Mouse (Mus musculus) limb, embryonic 12.5 days (tissue): ENCODE measurements at regions not wholly inside any gene's neighbourhood (a gene's known extent, or its start where the extent isn't known, plus 50 kb on each side); places are given as distances from the start of the nearest gene placed in this dataset.

Experiments used
- ATAC-seq: fragments of 200-750 bp; cut with Nextera tagmentation; 2 replicates; pipeline ENCODE4 v1.8.0; 2017; ENCODE audit warnings: low read depth, moderate TSS enrichment; ENCODE audit not compliant: insufficient number of reproducible peaks, insufficient read depth, low FRiP score, low TSS enrichment
- H3K27ac ChIP-seq: fragments of 300-500 bp; sonication (generic); 2 replicates; pipeline ENCODE4 v1.5.1; 2016; ENCODE audit warnings: mild to moderate bottlenecking, moderate library complexity
- H3K27me3 ChIP-seq: fragments of 300-500 bp; sonication (generic); 2 replicates; pipeline ENCODE4 v1.6.1; 2016; ENCODE audit warnings: mild to moderate bottlenecking, moderate library complexity
- H3K36me3 ChIP-seq: fragments of 300-500 bp; sonication (generic); 2 replicates; pipeline ENCODE4 v1.6.1; 2016; ENCODE audit warnings: mild to moderate bottlenecking, moderate library complexity
- H3K4me1 ChIP-seq: fragments of 300-500 bp; sonication (generic); replicated peaks from 2 replicates; pipeline ENCODE4 v1.6.1; 2016
- H3K4me2 ChIP-seq: fragments of 300-500 bp; sonication (generic); 2 replicates; pipeline ENCODE4 v1.6.1; 2016; ENCODE audit warnings: mild to moderate bottlenecking, moderate library complexity
- H3K4me3 ChIP-seq: fragments of 300-500 bp; sonication (generic); replicated peaks from 2 replicates; pipeline ENCODE4 v1.5.1; 2016; ENCODE audit warnings: mild to moderate bottlenecking
- H3K9ac ChIP-seq: fragments of 300-500 bp; sonication (generic); replicated peaks from 2 replicates; pipeline ENCODE4 v1.6.1; 2016; ENCODE audit warnings: mild to moderate bottlenecking, moderate library complexity
- H3K9me3 ChIP-seq: fragments of 300-500 bp; sonication (generic); 2 replicates; pipeline ENCODE4 v1.6.1; 2016; ENCODE audit warnings: mild to moderate bottlenecking, moderate library complexity
- WGBS: fragments of 180-500 bp; shearing (Covaris S2); methylation state at CpG from one replicate; pipeline ENCODE4 v1.1.7; 2016; 5-methylcytosine and 5-hydroxymethylcytosine counted together

DNA sequence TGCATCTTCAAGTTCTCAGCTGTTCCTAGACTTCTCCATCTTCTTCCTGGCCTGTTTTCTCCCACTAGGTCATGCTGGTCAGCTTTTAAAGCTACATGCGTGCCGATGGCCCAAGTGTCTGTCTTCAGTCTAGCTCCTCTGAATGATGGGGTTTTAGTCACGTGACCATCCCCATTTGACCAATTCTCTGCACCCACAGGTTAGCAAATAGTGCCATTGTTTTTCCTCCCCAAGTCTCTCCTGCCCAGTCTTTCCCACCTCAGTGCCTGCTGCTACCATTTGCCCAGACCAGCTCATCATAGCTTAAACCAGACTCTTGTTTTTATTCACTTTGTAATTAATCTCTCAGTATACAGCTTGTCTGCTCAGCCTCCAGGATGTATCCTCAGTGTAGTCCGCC is 62.3 kb downstream of the Zfp706 start:
- no peaks in the 10 kb centered on the region for H3K27me3 ChIP-seq
- WGBS: 89% methylated on average over 4 of the region's 4 CpGs
- H3K36me3 ChIP-seq: no peaks in the 10 kb centered on the region
- ATAC-seq: no peak
- H3K4me3 ChIP-seq: no peak overlapping the region
- no peak overlapping the region for H3K27ac ChIP-seq
- H3K9me3 ChIP-seq: no peaks in the 10 kb centered on the region
- H3K4me2 ChIP-seq: no peak overlapping the region
- H3K4me1 ChIP-seq: peaks cover 12% of the 10 kb centered on the region
- no peak overlapping the region for H3K9ac ChIP-seq

DNA sequence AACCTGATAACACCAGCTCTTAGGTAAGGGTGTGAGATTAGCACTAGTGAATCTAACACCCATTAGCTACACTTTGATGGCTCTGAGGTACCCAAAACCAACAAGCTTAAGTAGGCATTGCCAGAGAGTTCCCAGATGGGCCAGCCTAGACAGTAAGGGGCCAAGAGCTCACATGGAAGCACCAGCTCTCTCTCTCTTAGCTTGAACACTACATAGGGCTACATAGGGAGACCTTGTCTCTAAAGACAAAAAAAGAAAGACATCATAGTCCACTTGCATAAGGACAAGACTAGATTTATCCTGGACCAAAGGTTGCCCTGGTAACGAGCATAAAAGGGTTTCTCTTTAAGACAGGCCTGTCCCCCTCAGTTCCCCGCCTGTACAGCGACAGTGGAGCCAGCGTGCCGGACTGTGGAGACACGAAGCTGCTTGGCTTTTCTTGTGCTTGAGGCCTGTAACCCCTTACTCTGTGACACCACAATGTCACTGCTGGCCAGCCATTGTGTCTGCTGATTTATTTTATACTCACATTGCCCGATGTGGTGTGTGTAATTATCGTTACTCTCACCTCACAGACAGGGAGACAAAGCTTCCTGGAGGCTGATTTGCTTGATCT is 62.9 kb downstream of the Zfp706 start:
- whole genome bisulfite sequencing: 77% methylated on average over 8 of the region's 8 CpGs

DNA sequence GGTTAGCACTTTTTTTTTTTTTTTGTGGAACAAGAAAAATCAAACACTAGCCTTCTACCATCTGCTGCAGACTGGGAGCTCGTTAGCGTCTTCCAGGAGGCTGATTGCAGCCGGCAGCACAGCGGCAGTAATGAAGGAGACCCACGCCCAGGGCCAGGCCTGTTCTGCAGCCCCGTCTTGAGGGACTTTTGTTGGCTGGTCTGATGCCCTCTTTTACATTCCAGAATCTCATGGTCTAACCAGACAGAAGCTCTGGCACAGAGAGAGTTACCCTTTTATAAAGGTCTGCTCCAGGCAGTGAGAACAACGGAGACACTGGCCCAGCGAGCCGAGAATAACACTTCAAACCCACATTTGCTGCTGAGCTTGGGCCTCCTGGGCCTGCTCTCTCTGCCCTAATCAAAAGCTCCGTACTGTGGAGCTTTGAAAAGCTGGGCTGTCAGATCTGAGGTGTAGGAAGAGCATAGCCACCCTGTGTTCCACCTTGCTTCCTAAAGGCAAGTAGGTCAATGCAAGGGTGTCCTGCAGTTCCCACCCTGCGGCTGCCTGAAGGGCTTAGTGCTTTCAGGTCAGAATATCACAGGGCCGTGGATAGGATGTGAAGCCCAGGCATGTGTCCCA is 64.0 kb downstream of the Zfp706 start:
- peaks cover 18% of the 10 kb centered on the region for H3K4me1 ChIP-seq
- no peaks in the 10 kb centered on the region for H3K27me3 ChIP-seq
- ATAC-seq: no peak
- 31% methylated on average over 12 of the region's 12 CpGs for WGBS
- peak overlapping the region; percentile 59; the same call in 1 of the 2 replicates for H3K27ac ChIP-seq
- no peaks in the 10 kb centered on the region for H3K36me3 ChIP-seq
- no peak overlapping the region for H3K9ac ChIP-seq
- H3K4me3 ChIP-seq: no peak overlapping the region
- no peak overlapping the region for H3K4me2 ChIP-seq
- H3K9me3 ChIP-seq: no peaks in the 10 kb centered on the region

More for the DNA sequence above, 62.9 kb downstream of the Zfp706 start:
- Histone ChIP-seq H3K9me3 (no peaks in the 10 kb centered on the region), H3K36me3 (no peaks in the 10 kb centered on the region), H3K9ac (no peak overlapping the region), H3K4me2 (no peak overlapping the region), H3K4me1 (peaks cover 12% of the 10 kb centered on the region), H3K4me3 (no peak overlapping the region), H3K27ac (no peak overlapping the region), H3K27me3 (no peaks in the 10 kb centered on the region)
- no peak for ATAC-seq

GRCm38 (mm10) chr15:36942261-36942660 is 65.3 kb downstream of the Zfp706 start:
- Histone ChIP-seq H3K27me3 (no peaks in the 10 kb centered on the region), H3K9me3 (no peaks in the 10 kb centered on the region), H3K27ac (no peak overlapping the region), H3K4me2 (no peak overlapping the region), H3K4me3 (no peak overlapping the region), H3K9ac (no peak overlapping the region), H3K4me1 (peaks cover 30% of the 10 kb centered on the region), H3K36me3 (no peaks in the 10 kb centered on the region)
- WGBS: 74% methylated on average over 4 of the region's 4 CpGs
- ATAC-seq: no peak

DNA sequence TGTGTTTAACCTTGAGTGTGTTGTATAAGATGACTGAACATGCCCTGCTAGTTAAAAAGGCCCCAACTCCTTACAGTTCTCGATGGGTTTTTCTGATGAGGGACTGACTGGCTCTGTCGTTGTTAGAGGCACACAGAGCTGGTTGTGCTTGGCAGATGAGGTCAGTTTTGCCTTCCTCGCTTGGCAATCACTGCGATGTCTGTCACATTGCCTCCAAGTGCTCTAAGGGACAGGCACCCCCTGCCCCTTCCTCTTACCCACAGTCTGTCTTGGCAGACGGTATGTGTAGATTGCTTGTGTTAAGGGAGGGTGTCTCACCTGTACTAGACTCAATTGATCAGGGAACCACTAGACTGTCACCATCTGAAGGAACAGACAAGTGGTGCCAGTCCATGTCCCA is 65.8 kb downstream of the Zfp706 start:
- 87% methylated on average over 5 of the region's 5 CpGs for WGBS
- H3K4me1 ChIP-seq: peaks cover 34% of the 10 kb centered on the region
- no peak for ATAC-seq

DNA sequence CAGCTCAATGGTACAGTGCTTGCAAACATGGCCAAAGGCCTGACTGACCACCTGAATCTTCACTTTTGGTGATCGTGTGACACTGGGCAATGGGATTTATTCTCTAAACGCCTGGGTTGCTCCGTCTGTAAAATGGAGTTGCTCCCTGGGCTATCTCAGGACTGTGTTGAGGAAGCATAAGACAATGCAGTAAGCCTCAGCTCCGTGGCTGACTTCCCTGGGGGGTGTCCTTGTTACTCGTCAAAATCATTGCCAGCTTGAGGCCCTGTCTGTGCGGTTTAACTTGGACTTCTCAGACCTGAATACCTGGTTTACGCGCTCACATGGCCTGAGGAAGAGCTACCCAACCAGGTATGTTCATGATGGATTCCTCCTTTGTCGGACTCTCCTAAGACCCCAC is 68.0 kb downstream of the Zfp706 start:
- no peak overlapping the region for H3K27ac ChIP-seq
- H3K36me3 ChIP-seq: no peaks in the 10 kb centered on the region
- H3K9ac ChIP-seq: no peak overlapping the region
- H3K4me2 ChIP-seq: peak overlapping the region; percentile 84
- no peaks in the 10 kb centered on the region for H3K27me3 ChIP-seq
- no peak for ATAC-seq
- peaks cover 34% of the 10 kb centered on the region for H3K4me1 ChIP-seq
- H3K4me3 ChIP-seq: no peak overlapping the region
- 83% methylated on average over 9 of the region's 9 CpGs for WGBS
- no peaks in the 10 kb centered on the region for H3K9me3 ChIP-seq

More for the DNA sequence above, 65.8 kb downstream of the Zfp706 start:
- Histone ChIP-seq H3K27ac (no peak overlapping the region), H3K9ac (no peak overlapping the region), H3K36me3 (no peaks in the 10 kb centered on the region), H3K4me2 (no peak overlapping the region), H3K27me3 (no peaks in the 10 kb centered on the region), H3K4me3 (no peak overlapping the region), H3K9me3 (no peaks in the 10 kb centered on the region)

DNA sequence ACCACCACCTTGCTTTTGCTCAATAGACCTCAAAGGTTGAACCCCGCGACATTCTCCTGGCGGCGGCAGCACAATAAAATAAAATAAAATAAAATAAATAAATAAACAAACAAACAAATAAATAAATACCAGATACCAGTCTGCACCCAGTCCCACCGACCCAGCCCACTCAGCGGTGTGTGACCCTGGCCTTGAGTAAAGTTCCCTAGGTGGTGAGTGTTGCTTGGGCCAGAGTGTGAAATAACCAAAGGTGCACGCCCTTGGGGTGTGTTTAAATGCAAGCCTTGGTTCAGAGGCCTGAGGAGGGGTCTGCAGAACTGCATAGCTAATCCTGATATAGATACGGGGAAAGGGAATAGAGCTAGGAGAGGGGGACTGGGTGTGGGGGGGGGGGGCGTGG is 68.4 kb downstream of the Zfp706 start:
- peak overlapping the region; percentile 84 for H3K4me2 ChIP-seq
- no peaks in the 10 kb centered on the region for H3K9me3 ChIP-seq
- no peaks in the 10 kb centered on the region for H3K27me3 ChIP-seq
- H3K36me3 ChIP-seq: no peaks in the 10 kb centered on the region
- ATAC-seq: peak; percentile 45; the same call in 1 of the 2 replicates
- peak overlapping the region; percentile 58 for H3K4me3 ChIP-seq
- H3K27ac ChIP-seq: 0 out of 2 replicates have a peak overlapping the region, but pooled peaks have one; percentile 92
- 33% methylated on average over 9 of the region's 9 CpGs for WGBS
- H3K4me1 ChIP-seq: peaks cover 34% of the 10 kb centered on the region
- H3K9ac ChIP-seq: peak overlapping the region; percentile 75

- Histone ChIP-seq H3K36me3 (no peaks in the 10 kb centered on the region), H3K4me2 (peak overlapping the region; percentile 84), H3K4me3 (peak overlapping the region; percentile 58), H3K9ac (peak overlapping the region; percentile 75), H3K9me3 (no peaks in the 10 kb centered on the region), H3K27ac (peak overlapping the region; percentile 92), H3K27me3 (no peaks in the 10 kb centered on the region), H3K4me1 (peaks cover 30% of the 10 kb centered on the region)
- peak; percentile 91 for ATAC-seq
- WGBS: 1% methylated on average over 53 of the region's 57 CpGs
These were observed 68.9 kb downstream of the Zfp706 start for GRCm38 (mm10) chr15:36938511-36939150.

DNA sequence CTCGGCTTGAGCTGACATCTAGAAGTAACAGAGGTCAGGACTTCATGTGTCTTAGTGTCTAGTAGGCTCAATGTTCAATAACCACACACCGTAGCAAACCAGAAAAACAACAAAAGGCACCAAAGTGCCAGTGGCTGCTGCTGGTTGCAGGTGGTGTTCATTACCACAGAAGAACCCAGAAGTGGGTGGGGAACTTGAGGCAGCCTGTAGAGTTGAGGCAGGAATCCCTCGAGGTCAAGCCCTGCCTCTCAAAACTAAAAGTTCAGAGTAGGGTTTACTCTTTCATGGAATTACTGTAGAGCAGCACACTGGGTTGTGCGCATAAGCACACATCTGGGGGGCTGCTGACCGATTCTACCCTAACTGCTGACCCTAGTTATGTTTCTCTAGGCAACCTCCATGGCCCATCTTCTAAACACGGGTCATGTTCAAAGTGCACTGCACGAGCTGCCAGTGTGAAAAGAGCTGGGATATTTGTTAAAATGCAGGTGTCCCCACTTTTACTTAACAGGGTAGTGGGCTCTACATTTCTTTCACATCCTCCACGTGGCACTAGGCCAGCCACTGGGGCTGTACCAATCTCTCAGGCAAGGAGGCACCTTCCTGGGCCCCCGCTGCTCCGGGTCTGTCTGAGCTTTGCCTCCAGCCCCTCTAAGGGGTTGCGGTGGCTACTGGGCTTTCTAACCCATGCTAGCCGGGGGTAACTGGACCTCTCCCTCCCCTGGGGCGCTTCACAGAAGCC is 69.6 kb downstream of the Zfp706 start:
- Histone ChIP-seq H3K27me3 (no peaks in the 10 kb centered on the region), H3K4me2 (peak overlapping the region; percentile 84), H3K4me1 (peaks cover 24% of the 10 kb centered on the region), H3K4me3 (peak overlapping the region; percentile 58), H3K36me3 (no peaks in the 10 kb centered on the region), H3K9me3 (no peaks in the 10 kb centered on the region), H3K9ac (peak overlapping the region; percentile 75), H3K27ac (peak overlapping the region; percentile 92)
- WGBS: 16% methylated on average over 13 of the region's 13 CpGs
- peak; percentile 55; the same call in 1 of the 2 replicates for ATAC-seq

DNA sequence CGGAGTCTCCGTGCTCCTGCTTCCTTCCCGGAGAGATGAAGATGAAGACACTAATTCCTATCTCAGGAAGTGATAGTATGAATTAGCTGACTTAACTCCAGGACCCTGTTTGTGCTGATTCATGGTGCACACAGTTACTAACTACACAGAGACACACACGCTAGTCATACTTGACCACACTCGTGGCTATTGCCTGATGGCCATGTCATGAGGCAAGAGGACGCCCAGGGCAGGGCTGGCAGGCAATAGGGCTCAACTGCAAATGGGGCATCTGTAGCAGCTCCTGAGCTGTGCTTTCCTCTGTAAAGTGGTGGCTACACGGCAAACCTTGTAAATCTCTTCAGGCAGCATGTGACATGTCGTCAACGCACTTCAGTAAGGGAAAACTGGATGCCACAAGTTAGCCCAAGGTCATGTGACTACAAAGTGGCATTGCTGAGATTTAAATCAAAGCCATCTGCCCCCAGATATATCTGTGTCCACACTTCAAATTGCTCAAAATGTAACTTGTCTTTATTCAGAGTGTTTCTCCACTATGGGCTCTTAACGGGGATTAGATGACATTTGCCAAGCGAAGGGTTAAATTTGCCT is 70.4 kb downstream of the Zfp706 start:
- no peak overlapping the region for H3K9ac ChIP-seq
- no peak overlapping the region for H3K4me2 ChIP-seq
- no peak overlapping the region for H3K4me3 ChIP-seq
- WGBS: 67% methylated on average over 11 of the region's 11 CpGs
- no peaks in the 10 kb centered on the region for H3K9me3 ChIP-seq
- H3K4me1 ChIP-seq: peaks cover 22% of the 10 kb centered on the region
- 0 out of 2 replicates have a peak overlapping the region, but pooled peaks have one; percentile 8 for H3K27ac ChIP-seq
- H3K36me3 ChIP-seq: no peaks in the 10 kb centered on the region
- no peak for ATAC-seq
- H3K27me3 ChIP-seq: no peaks in the 10 kb centered on the region

DNA sequence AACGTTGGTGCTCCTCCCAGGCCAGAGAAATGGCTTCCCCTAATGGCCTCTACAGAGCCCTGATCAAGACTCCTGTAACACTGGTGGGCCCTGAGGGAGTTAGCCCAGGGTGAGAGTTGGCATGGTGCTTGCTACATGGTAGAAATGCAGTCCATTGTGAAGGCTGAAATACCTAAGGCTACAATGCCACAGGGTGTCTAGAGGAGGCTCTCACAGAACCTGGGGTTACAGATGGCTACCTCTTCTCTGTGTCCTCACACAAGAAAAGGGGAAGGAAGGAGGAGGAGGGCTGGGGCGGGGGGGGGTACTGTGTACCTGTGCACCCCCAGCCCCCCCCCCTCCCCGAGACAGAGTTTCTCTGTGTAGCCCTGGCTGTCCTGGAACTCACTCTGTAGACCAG is 72.8 kb downstream of the Zfp706 start:
- Histone ChIP-seq H3K4me1 (peaks cover 22% of the 10 kb centered on the region), H3K27ac (no peak overlapping the region), H3K9ac (no peak overlapping the region), H3K9me3 (no peaks in the 10 kb centered on the region), H3K4me2 (no peak overlapping the region), H3K27me3 (no peaks in the 10 kb centered on the region), H3K4me3 (no peak overlapping the region), H3K36me3 (no peaks in the 10 kb centered on the region)
- WGBS: 77% methylated on average over 2 of the region's 3 CpGs
- ATAC-seq: no peak
